Mouse (Mus musculus) left cerebral cortex, postnatal 36 days (tissue): ENCODE measurements at regions not wholly inside any gene's neighbourhood (a gene's known extent, or its start where the extent isn't known, plus 50 kb on each side); places are given as distances from the start of the nearest gene placed in this dataset.
A peak's percentile ranks its signal among the peaks of the same experiment; 100 is the strongest.
"Not testable (repeated sequence)": the region's sequence is repeated elsewhere in the genome, so short reads cannot be mapped to it uniquely, and the experiment has no call there.

ENCODE experiments used
- DNase-seq, 2 experiments: peaks; one replicate each; pipeline ENCODE4 v3.0.0; 2021 to 2022; ENCODE audit warnings: low spot score in 2 of 2, mixed read lengths in 1 of 2
- intact Hi-C: fragments of 180-260 bp; cut with DNase I; formaldehyde crosslinking; loops from one replicate; pipeline ENCODE4 v1.15.1; 2025

- intact Hi-C loops, result no loop called here
Observed at GRCm38 (mm10) chr1:107677404-107677803, 87.6 kb downstream of the Serpinb8 start.

GRCm38 (mm10) chr1:107696858-107697257, 107.1 kb downstream of the Serpinb8 start:
- no peak for DNase-seq

More at GRCm38 (mm10) chr1:107677404-107677803, 87.6 kb downstream of the Serpinb8 start:
- DNase-seq, result no peak

DNA sequence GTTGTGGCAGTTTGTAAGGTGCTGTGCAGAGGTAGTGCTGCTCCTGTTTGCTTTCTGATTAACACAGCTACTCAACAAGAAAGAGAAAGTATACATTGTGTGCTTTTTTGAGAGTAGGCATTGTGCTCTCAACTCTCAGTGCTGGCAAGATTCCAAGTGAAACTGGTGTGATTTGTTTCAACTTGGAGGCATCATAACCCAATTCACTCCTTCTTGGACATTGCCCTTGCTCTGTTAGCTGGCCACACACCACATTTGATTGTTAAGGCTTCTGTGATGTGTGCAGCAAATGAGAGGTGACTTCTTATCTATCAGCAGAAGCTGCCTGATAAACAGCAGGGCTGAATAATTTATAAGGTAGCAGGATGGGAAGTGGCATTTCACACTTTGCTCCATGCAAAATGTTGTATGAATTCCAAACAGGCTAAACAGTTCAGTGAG, 116.3 kb downstream of the Serpinb8 start:
- intact Hi-C loops, result no loop called here

More at GRCm38 (mm10) chr1:107696858-107697257, 107.1 kb downstream of the Serpinb8 start:
- intact Hi-C loops, result no loop called here

GRCm38 (mm10) chr1:107708601-107709000, 118.8 kb downstream of the Serpinb8 start:
- intact Hi-C loops, result no loop called here
- no peak for DNase-seq

More for the DNA sequence above, 116.3 kb downstream of the Serpinb8 start:
- no peak for DNase-seq

GRCm38 (mm10) chr1:107714869-107715268, 125.1 kb downstream of the Serpinb8 start:
- DNase-seq, result no peak
- intact Hi-C loops, result no loop called here

GRCm38 (mm10) chr1:107719304-107719703, 129.5 kb downstream of the Serpinb8 start:
- intact Hi-C loops, result no loop called here

DNA sequence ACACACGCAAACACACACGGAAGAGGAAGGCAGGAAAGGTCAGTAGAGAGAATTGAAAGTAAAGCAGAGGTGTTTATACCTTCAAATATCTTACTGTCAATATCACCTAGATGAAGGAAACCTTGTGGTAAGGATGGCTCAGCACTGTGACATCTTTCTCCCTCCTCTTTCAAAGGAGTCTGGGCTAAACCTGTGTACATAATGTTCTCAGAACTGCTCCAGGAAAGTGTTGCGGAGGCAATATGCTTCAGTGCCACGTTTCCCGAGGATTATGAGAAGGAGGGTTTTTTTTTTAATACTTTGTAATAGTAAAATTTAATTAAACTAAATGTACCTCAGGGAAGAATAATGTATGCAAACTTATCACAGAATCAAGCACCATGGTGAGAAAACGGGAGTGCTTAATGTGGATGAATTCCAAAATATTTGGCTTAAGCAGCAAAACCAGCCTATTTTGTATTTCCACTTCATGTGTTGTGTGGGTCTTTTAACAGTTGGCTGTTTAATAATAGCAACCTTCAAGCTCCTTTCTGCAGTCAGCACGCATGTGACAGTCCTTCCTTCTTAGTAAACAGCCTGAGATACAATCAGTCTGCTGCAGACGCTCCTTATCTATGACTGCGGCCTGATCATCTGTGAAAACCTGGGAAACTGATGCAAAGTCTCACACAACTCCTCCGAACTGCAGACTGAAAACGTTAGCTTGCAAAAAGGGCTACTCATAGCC, 138.5 kb downstream of the Serpinb8 start:
- DNase-seq, result peak; percentile 8 to 17
- intact Hi-C loops, result no loop called here

More at GRCm38 (mm10) chr1:107719304-107719703, 129.5 kb downstream of the Serpinb8 start:
- DNase-seq, result no peak

DNA sequence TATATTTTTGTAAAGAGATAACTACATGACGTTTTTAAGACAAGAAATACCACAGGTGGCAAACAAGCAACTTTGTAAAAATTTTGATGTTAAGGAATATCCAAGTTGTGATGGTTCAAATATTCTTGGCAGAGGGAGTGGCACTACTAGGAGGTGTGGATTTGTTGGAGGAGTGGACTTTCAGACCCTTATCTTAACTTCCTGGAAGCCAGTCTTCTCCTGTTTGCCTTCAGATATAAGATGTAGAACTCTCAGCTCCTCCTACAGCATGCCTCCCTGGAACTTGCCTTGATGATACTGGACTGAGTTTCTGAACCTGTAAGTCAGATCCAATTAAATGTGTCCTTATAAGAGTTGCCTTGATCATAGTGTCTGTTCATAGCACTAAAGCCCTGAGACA, 175.5 kb downstream of the Serpinb8 start:
- intact Hi-C loops, result no loop called here

GRCm38 (mm10) chr1:107767198-107767947, 177.6 kb downstream of the Serpinb8 start:
- intact Hi-C loops, result no loop called here
- DNase-seq, result no peak

More for the DNA sequence above, 175.5 kb downstream of the Serpinb8 start:
- no peak for DNase-seq

DNA sequence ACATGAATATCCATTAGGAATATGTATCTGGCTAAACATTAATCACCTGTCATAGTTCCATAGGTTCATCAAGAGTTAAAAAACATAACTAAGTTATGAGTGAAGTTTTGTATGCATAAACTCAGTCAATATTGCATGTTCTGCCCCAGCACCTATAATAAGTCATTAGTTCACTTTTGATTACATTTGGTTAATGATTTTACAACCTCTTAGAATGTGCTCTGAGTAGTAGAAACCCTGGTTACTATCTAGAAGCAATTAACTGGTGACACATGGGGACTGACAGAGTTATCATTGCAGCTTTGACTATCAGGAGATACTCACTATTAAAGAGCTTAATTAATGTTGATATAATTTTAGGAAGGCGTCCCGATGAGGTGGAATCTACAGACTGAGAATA, 183.2 kb downstream of the Serpinb8 start:
- intact Hi-C loops, result no loop called here
- no peak for DNase-seq

GRCm38 (mm10) chr1:107783079-107783478, 193.3 kb downstream of the Serpinb8 start:
- no peak for DNase-seq
- intact Hi-C loops, result no loop called here

- intact Hi-C loops, result no loop called here
Observed at GRCm38 (mm10) chr1:107805823-107806222, 216.0 kb downstream of the Serpinb8 start.

GRCm38 (mm10) chr1:107807367-107807766, 217.6 kb downstream of the Serpinb8 start:
- intact Hi-C loops, result not testable (repeated sequence)

More at GRCm38 (mm10) chr1:107805823-107806222, 216.0 kb downstream of the Serpinb8 start:
- peak; percentile 26 to 43 for DNase-seq

DNA sequence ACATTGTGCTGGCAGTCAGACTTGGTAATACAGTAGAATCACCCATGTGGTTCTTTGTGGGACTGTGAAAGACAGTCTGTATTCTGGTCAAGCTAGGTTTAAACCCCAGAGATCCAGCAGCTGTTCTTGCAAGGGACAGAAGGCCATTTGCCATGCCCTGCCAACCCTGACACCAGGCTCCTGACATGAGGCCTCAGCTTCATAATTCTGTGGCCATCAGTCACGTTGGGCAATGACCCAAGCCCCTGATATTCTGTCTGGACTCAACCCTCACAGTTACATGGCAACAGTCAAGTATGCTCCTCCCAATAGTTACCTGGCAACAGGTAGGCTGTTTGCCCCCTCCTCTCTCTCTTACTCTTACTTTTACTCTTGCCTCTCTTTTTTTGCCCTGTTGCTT, 221.3 kb downstream of the Serpinb8 start:
- intact Hi-C loops, result no loop called here
- DNase-seq, result no peak

More at GRCm38 (mm10) chr1:107807367-107807766, 217.6 kb downstream of the Serpinb8 start:
- not testable (repeated sequence) for DNase-seq

DNA sequence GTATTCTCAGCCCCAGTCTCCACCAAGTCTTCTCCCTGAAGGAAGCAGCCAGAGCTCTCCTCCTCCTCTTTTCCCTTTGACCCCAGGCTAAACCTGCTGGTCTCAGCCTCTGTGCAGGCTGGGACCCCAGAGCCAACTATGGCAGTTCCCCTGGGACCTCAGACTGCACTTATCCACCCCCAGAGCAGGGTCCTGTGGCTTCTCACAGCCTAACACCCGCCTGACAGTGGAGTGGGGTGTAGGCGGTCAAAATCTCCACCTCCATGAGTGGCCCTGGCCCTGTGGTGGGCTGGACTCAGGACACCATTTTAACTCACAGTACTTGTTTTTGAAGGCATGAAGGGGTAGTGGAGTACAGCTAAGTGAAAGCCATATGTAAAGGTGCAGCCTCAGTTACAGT, 222.1 kb downstream of the Serpinb8 start:
- DNase-seq, result no peak
- intact Hi-C loops, result no loop called here

GRCm38 (mm10) chr1:107837877-107838276, 248.1 kb downstream of the Serpinb8 start:
- DNase-seq, result no peak
- intact Hi-C loops, result no loop called here

DNA sequence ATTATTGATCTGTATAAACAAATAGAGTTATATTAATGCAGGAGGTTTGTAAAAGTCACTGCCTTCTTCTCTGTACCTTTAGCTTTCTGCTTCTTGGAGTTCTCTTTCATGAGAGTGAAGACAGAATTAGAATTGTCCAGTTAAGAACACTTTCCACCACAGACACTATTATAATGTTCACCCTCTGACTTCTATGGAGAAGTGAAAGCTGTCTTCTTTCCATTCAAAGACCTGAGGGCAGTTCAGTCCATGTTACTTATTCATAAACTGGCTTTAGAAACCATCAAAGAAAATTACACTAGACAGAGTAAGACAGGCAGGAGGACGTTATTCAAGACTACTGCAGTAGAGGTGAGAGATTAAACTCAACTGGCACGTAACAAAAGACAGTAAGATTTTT, 262.6 kb downstream of the Serpinb8 start:
- DNase-seq, result no peak
- intact Hi-C loops, result no loop called here

DNA sequence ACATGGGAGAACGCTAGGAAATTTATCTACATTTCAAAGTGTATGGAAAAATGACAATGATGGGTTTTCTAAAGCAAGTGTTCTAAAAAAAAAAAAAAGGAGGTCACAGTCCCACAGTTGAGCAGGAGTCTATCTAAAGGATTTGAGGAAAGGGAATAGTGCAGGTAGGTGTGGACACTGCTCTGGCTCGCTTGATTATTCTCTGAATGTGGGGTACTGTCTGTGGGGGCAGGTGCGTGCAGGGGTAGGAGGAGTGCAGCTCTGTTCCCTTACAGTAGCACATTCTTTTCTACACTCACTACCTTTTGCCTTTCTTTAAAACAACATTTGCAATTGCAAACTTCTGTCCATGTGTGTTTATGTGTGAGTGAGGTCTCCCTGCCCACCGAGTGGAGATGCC, 263.2 kb downstream of the Serpinb8 start:
- intact Hi-C loops, result no loop called here
- DNase-seq, result no peak

GRCm38 (mm10) chr1:107897743-107898437, 308.1 kb downstream of the Serpinb8 start:
- DNase-seq, result no peak
- intact Hi-C loops, result no loop called here

DNA sequence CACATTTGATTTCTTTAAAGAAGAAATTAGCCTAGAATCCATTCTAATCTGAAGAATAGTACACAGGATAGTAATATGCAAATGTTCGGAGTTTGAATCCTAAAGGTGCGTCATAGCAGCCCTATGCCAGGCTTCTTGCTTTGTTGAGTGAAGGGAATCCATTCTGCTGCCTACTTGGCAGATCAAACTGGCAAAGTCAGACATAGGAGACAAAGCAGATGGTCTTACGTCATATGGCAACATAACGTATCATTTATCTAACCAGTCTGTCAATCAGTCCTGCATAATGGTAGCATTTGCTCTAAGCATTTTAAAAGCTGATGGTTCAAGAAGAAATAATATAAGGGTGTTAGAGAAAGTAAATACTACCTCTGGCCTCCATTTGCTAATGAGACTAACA, 309.5 kb downstream of the Serpinb8 start:
- no peak for DNase-seq
- intact Hi-C loops, result no loop called here
